Mouse (Mus musculus) ZHBTc4 (cell line): ENCODE data around the gene Ccdc86.

Experiments
- DNase-seq: peaks from one replicate; pipeline ENCODE4 v3.0.0-alpha.2; 2011; ENCODE audit warnings: low read depth, low spot score

The Ccdc86 gene

DNA sequence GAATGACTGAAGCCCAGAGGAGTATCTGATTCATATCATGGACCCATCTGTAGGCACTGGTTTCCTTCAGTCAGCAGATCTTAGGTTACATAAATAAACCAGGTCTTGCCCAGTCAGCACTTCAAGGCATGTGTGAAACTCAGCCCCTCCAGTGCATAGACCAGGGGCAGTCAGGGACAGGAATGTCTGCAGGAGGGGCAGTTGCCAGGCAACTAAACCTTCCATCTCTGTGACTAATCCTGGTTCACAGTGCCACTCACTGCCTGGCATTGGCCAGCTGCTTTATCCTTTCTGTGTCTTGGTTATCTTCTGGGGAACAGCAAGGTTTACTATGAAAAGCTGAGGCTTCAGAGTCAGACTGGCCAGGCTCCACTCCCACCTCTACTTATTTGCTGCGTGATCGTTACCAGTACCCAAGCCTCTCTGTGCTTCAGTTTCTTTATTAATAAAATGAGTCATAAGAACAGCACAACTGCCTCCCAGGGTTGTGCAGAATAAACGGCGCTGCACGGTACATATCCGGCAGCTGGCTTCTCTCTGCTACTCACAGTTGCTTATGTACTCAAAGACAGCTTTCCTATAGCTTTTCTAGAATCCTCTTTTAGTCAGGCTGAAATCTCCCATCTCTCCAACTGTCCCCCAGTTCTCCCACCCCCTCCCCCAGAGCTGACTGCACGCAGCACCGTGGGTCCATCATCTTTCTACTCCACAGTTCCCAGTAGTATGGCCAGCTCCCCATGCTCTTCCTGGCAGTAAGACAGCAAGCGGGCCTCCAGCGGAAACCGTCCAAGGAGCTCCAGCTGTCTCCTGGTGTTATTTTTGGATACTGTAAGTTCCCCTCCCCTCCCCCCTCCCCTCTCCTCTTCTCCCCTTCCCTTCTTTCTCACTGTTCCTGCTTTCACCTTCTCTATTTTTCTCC, 3.2 kb upstream of the Ccdc86 start:
- DNase-seq, result no peak

DNA sequence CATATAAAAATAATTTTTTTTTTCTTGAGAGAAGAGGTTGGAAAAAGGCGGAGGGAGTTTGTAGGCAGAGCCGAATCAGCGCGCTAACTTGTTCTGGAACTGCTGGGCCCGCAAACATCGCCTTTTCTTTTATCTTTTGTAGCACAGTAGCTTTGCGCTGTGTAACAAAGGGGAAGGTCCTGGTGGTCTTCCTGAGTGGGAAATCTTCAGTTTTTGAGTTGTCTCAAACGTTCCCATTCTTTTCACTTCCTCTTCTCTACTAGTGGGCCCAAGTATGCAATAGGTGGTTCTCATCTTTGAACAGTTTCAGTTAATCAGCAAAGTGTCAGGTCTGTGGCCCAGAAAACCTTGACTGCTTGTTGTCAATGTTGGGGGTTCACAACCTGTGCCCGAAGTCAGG, 492 bp upstream of the Ccdc86 start:
- DNase-seq, result no peak

DNA sequence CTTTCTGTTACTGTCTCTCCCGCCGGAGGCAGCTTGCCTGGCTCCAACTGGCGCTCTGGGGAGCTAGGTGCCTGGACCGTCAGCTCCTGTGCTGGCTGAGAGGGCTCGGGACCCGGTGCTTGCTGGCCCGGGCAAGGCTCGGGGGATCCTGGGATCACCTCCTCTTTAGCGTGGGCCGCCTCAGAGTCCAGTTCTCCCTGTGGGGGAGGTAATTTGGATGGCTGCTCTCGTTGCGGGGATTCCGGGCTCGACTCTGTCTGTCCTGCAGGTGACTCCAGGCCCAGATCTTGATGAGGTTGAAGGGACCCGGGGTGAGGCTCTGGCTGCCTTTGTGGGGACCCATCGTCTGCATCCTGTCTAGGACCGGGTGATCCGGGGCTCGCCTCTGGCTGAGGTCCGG, 650 bp downstream of the Ccdc86 start:
- no peak for DNase-seq

DNA sequence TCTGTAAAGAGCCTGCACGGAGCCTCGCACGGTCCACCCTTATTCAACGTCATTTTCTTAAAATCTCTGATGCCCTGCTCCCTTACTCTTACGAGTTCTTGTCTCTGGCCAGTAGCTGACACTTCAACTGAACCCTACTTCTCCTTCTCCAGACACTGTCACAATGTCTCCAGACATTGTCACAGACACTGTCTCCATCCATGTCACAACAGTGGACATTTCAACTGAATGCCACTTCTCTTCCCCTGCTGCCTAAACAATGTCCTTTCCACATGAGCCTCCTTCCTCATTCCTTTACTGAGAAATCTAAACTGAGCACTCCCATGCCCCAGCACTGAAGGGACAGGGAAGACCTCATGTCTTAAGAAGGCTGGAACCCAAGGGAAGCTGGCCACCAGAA, 1.8 kb downstream of the Ccdc86 start:
- DNase-seq, result no peak

DNA sequence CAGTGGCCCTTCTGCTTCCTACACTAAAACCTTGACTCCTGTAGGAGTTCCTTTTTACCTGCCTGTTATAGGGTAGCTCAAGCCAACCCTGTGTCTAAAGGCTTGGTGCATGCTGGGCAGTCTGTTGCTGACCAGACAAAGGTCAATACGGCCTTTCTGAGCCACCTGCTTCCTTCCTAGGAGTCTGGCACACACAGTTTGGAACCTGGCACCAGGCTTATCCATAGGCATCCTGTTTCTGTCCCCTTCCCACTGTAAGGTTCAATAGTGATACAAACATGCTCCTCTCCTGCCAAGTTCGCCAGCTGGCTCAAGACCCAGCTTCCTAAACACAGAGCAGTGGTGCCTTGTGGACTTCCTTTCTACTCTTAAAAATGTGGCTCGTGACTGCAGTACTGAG, 2.6 kb downstream of the Ccdc86 start:
- no peak for DNase-seq

DNA sequence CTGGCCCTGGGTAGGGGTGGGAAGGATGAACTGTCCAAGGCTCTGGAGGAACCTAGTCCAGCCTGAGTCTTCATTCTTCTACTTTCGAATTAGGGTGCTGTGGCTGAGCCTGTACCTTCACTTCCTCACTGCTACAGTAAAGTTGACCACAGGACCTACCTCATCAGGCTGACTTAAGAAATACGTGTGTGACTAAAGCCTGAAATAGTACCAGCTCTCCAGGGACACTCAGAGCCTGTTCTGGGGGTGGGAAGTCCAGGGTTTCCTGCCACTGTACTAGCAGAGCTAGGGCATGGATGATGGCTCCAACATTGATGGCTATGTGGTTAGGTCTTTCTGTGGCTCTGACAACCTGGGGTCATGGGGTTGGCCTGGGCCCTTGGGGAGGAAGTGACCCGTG, 5.1 kb downstream of the Ccdc86 start:
- no peak for DNase-seq

DNA sequence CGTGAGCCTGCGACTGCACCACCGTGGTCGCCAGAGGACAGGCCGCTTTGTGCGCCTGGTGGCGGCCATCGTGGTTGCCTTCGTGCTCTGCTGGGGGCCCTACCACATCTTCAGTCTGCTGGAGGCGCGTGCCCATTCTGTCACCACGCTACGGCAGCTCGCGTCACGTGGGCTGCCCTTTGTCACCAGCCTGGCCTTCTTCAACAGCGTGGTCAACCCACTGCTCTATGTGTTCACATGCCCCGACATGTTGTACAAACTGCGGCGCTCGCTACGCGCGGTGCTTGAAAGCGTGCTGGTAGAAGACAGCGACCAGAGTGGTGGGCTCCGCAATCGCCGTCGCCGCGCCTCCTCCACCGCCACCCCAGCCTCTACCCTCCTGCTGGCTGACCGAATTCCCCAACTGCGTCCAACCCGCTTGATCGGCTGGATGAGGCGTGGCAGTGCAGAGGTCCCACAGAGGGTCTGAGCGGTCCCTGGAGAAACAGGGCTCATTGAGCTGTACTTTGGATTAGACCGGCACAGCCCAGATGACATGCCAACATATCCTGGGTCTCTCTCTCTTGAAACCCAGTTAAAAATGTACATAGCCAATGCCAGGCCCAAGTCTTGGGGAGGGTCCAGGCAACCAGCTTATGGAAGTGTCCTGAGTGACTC, 8.1 kb downstream of the Ccdc86 start:
- peak; percentile 82 for DNase-seq

DNA sequence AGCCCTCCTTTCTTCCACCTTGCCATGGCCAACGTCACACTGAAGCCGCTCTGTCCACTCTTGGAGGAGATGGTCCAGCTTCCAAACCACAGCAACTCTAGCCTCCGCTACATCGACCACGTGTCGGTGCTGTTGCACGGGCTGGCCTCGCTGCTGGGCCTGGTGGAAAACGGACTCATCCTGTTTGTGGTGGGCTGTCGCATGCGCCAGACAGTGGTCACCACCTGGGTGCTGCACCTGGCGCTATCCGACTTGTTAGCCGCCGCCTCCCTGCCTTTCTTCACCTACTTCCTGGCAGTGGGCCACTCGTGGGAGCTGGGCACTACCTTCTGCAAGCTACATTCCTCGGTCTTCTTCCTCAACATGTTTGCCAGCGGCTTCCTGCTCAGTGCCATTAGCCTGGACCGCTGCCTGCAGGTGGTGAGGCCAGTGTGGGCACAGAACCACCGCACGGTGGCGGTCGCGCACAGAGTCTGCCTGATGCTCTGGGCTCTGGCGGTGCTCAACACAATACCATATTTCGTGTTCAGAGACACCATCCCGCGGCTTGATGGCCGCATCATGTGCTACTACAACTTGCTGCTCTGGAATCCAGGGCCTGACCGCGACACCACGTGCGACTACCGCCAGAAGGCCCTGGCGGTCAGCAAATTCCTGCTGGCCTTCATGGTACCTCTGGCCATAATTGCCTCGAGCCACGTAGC, 8.8 kb downstream of the Ccdc86 start:
- DNase-seq, result peak; percentile 90

DNA sequence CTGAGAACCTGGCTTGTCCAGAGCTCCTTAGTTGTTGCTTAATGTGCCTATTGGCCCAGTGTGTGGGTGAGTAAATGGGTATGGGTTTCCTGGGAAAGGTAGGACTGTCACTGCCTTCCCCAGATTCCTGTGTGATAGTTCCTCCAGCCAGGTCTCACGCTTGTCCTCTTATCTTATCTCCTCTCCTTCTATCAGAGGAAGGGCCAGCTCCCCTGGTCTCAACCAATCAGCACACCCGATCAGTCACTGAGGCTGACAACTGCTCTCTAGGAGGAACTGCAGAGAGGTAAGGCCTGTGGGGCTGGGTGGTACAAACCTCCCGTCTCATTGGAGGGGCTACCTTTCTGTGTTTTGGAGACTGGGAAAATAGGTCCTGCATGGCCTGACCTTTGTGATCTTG, 10.3 kb downstream of the Ccdc86 start:
- no peak for DNase-seq

DNA sequence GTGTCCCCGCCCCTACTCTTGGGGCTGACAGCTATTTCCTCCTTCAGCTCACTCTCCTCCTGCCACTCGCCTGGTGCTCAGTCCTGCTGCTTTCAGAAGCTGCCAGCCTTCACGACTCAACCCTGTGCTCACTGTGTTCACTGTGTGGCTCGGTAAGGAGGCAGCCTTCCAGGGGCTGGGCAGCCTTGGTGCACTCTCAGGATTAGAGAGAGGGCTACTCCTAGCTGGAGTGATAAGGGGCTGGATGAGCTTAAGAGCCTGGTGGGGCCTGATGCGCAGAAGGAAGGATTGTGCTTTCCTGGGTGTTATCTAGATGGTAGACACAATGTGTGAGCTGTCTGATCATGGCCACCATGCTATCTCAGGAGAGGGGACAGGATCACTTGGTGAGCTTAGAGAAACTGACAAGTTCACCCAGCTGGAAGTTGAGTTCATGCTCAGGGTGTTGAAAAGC, 11.9 kb downstream of the Ccdc86 start, which contains the start of gene Ptgdr2:
Gene Ptgdr2, plus strand, starts transcription at position 51 of the 454 bp plus-strand sequence.
- no peak for DNase-seq

DNA sequence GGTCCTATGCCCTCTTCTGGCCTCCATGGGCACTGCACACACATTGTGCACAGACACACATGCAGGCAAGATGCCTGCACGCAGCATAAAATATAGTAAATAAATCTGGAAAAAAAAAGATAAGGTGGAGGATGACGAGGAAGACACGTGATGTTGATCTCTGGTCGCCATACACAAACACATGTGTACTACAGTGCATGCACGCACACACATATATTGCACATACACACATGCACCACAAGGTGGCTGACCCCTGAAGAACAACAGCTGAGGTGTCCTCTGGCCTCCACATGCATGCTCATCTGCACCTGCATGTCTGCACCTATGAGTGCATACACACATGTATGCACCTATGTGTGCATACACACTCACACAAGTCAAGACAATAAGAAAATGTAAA, 13.0 kb downstream of the Ccdc86 start:
- peak; percentile 58 for DNase-seq

DNA sequence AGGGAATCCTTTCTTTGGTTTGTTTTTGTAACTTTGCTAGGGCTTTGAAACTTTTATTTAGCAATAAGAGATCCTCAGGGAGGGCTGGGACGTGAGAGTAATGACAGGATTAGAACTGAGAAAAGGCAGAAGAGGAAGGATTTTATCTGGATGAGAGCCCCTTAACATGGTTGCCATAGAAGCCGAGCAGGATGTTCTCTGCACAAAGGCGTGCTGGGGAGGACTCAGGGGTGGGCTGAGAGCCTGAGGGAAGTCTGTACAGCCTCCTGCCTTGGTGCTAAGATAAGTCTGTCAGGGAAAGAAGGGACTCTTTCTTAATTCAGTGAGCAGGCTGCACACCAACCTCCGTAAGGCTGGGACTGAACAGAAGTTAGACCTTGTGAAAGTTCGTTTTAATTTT, 14.0 kb downstream of the Ccdc86 start:
- no peak for DNase-seq

DNA sequence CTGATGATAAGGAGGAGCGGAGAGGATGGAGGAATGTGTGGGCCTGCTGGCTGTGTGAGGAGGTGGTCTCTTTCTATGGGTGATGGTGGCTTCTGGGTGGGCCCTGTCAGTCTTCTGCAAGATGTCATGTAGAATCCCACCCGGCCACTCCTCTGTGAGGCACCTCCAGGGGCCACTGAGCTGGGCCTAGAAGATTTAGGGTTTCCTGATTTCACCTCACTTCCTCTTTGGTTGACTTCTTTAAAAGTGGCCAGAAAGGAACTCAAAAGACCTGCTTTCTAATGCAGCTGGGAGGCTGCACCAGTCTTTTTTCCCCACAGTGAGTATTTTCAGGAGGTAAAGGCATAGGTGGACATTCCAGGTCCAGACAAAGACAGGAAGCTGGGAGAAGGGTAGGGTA, 18.4 kb downstream of the Ccdc86 start:
- DNase-seq, result no peak

DNA sequence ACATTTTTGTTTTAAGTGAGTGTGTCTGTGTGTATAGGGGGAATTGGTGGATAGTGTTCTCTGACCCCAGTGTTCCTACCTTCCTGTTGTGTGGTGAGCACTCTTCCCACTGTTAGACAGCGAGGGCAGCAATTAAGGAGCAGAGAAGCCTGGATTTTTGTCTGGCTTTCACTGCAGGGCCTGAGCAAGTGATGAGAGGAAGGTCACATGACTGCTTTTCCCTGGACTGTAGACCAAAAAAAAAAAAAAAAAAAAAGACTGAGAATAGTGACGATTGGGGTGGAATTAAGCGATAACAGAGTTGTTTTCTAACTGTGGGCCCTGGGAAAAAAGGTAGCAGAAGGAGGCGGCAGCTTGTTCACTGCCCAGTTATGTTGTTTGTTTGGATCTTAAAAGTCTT, 22.4 kb downstream of the Ccdc86 start:
- DNase-seq, result no peak

DNA sequence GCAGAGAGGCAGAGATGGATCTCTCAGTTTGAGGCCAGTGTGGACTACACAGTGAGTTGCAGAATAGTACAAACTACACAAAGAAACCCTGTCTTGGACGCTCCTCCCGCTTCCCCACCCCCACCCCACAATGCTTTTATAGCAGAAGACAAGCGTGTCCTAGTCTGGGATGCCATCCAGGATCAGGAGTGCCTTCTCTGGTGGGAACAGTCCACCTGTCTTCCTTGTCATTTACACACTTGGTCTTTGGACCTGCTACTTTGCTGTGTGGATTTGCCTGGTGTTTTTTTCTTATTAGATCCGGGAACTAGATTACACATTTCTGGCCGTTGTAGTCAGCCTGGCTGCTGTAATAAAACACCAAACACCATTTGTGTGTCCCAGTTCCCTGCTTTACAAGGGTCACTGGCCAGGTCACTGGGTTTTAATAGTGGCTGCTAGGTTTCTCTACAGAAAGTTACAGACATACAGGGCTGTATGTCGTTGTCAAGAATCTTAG, 22.9 kb downstream of the Ccdc86 start:
- peak; percentile 23 for DNase-seq

DNA sequence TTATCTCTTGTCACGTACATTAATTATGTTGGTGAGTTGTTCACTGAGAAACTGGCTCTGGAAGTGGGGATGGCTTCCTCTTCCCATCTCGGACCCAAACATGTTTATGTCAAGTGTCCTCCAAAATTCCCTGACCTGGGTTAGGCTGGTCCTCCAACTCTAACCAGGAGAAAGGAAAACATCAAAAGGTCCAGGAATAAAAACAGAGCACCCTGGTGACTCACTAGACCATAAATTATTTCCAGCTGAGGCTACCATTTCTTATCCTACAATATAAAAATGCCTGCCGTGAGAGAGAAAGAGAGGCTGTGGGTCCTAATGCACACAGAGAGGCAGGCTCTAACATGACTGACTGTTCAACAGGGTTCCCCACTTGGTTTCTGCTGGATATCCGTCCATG, 24.8 kb downstream of the Ccdc86 start:
- no peak for DNase-seq

DNA sequence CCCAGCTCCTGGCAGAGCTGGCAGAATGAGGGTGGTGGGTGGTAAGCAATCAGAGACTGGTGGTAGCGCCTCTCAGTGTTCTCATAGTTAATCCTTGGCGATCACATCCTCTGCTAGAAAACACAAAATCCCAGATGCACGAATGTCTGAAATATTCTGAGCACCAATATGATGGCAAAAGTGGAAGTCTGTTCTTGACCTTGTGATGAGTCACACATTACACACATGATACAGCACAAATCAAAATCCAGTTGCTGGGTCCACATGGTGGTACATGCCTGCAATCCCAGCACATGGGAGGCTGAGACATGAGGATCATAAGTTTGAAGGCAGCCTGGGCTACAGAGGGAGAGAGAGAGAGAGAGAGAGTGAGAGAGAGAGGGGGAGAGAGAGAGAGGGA, 28.0 kb downstream of the Ccdc86 start:
- DNase-seq, result no peak

DNA sequence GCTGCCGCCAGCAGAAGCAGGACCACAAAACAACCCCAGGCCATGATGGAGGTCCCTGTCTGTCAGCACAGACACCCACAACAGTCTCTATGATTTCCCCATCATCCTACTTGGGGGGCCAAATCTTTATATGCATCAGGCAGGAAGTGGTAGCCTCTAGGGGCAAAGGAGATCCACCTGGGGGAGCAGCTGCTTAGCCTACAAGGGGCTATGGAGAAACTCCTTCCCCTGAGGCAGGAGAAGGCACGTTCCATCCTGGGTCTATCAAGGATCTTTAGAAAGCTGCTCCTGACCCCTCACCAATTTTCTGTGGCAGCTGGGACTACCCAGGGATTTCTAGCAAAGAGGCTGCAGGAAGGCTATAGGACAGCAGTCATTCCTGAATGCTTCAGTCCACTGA, 28.5 kb downstream of the Ccdc86 start, which contains the start of gene Zp1:
Gene Zp1, minus strand, starts transcription at position 101 of the 400 bp plus-strand sequence.
- no peak for DNase-seq

DNA sequence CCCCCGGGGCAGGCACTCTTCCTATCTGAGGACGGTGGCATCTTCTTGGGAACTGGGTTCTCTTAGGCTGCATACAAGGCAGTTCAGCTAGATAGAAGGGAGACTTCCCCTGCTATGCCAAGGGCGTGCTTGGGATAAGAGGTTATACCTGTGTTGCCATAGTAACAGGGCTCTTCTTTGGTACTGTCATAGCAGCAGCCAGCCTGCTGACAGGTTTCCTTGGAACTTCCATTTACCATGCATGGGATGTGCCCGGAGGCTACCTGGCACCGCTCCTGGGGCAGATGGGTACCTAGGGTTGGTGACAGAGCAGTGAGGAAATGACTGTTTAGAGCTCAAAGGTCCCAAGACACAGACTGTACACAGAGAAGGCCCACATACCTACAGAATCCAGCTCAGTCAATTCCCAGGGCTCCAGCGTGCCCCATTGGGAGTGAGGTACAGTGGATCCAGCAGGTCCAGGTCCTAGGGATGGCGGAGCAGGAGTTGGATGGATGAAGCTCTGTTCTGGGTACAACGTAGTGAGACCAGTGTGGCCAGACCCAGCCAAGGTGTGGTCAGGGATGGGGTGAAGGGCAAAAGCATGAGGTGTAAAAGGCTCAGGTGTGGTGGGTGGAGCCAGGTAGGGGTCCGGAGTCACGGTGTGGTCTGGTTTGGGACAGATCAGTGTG, 30.6 kb downstream of the Ccdc86 start:
- DNase-seq, result no peak

DNA sequence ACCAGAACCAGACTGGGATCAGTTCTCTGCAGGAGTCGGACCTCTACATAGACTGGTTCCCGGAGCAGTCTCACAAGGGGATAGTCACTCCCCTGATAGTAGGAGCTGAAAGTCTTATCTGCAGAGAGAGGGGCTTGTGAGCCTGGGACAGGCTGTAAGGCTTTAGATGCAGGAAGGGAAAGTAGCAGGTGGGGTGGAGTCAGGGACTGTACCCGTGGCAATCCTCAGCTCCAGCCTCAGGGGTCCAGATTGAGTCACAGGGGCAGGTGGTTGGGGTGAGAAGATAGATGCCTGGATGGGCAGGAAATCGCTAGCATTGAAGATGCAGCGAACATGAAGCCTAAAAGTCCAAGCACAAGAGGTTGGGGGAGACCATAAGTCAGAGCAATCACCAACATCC, 32.6 kb downstream of the Ccdc86 start:
- no peak for DNase-seq

DNA sequence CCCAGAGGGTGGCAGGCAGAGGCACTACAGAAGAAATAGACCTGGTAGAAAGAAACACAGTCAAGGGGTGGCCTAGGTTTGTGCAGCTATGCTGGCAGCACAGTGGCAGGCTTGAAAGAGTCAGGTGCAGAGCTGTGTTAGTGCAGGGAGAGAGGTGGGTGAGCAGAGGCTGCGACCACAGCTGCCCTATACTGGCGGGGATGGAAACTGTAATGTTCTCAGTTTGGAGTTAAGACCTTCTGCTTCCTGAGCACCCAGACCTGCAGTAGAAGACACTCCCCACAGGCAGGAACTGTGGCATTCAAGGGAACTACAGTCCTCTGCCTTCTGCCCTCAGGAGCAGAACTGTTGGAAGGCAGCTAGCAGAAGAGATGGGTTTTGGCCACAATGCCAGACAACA, 34.2 kb downstream of the Ccdc86 start:
- DNase-seq, result no peak

DNA sequence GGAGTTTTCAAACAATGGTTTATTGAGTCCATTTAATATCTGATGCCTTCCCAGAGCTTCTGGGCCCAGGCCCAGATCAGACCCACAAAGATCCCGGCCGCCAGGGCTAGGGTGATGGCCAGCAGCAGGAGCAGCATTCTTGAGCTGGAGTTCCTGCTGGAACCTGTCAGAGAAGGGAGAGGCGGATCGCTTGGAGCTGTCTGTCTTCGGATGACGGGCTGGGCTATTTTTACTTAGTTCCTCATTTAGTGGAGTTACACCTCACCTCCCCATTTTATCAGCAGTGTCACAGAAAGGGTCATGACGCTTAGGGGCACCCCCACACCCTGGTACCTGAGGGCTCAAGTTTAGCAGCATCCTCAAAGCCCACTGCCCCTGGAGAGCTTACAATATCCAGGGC, 34.8 kb downstream of the Ccdc86 start:
- no peak for DNase-seq
